Mouse (Mus musculus) ES-Bruce4 (cell line): ENCODE results near the gene Gm10320.
A peak's percentile ranks its signal among the peaks of the same experiment; 100 is the strongest.

Experiments used
- CTCF ChIP-seq: IDR thresholded peaks from one replicate; pipeline ENCODE4 v1.8.1; 2011; ENCODE audit warnings: low read depth, low read length
- POLR2A ChIP-seq: IDR thresholded peaks from one replicate; pipeline ENCODE4 v1.8.1; 2011; ENCODE audit warnings: low read length; ENCODE audit not compliant: insufficient read depth

DNA sequence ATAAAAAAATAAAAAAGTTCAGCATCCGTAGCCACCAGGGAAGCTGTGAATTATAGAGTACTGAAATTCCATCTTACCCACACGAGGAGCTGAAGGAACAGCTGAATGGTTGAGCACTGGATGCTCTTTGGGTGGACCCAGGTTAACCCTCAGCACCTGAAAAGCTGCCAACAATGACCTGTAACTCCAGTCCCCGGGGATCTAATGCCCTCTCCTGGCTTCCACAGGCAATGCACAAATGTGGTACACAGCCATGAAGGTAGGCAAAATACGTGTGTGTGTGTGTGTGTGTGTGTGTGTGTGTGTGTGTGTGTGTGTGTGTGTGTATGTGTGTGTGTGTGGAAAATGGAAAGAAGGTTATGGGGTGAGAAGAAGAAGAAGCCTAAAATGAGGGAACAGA lies 30.3 kb downstream of the Gm10320 start:
- TF ChIP-seq POLR2A: no peak
- TF ChIP-seq CTCF: peak; percentile 51
